Mouse (Mus musculus): ENCODE results near the gene Btbd18.

- TF ChIP-seq POLR2A (IDR thresholded peaks at IDR 0.05; ENCODE audit: borderline replicate concordance, extremely low read depth, low read depth, low read length): no peak
- no peak for TF ChIP-seq CTCF (IDR thresholded peaks at IDR 0.05; ENCODE audit: insufficient read depth, low read length)
These were observed 46.1 kb upstream of the Btbd18 start for GRCm38 (mm10) chr2:84612764-84613163.

Measured in lung, adult 2 months (tissue).